Mouse (Mus musculus) midbrain, embryonic 14.5 days (tissue): ENCODE measurements at regions not wholly inside any gene's neighbourhood (a gene's known extent, or its start where the extent isn't known, plus 50 kb on each side); places are given as distances from the start of the nearest gene placed in this dataset.

Source experiments
- ATAC-seq: fragments of 200-750 bp; cut with Nextera tagmentation; 2 replicates; pipeline ENCODE4 v1.8.0; 2017; ENCODE audit warnings: moderate number of reproducible peaks, moderate library complexity; ENCODE audit not compliant: low FRiP score, low TSS enrichment
- DNase-seq: peaks from one replicate; pipeline ENCODE4 v3.0.0-alpha.2; 2015
- H3K27ac ChIP-seq: fragments of 300-500 bp; sonication (generic); replicated peaks from 2 replicates; pipeline ENCODE4 v1.5.1; 2014; ENCODE audit warnings: mild to moderate bottlenecking, low read depth, low read length, moderate library complexity
- H3K27me3 ChIP-seq: fragments of 300-500 bp; sonication (generic); 2 replicates; pipeline ENCODE4 v1.6.1; 2014; ENCODE audit warnings: low read length, control low read depth, mixed read lengths; ENCODE audit not compliant: control insufficient read depth, insufficient read depth
- H3K36me3 ChIP-seq: fragments of 300-500 bp; sonication (generic); 2 replicates; pipeline ENCODE4 v1.6.1; 2014; ENCODE audit warnings: low read length, control low read depth; ENCODE audit not compliant: control insufficient read depth, insufficient read depth
- H3K4me1 ChIP-seq: fragments of 300-500 bp; sonication (generic); 2 replicates; pipeline ENCODE4 v1.6.1; 2014; ENCODE audit warnings: mild to moderate bottlenecking, antibody characterized with exemption, low read length, control low read depth; ENCODE audit not compliant: control insufficient read depth, insufficient read depth
- H3K4me2 ChIP-seq: fragments of 300-500 bp; sonication (generic); 2 replicates; pipeline ENCODE4 v1.6.1; 2014; ENCODE audit warnings: mild to moderate bottlenecking, low read length, moderate library complexity
- H3K4me3 ChIP-seq: fragments of 300-500 bp; sonication (generic); replicated peaks from 2 replicates; pipeline ENCODE4 v1.5.1; 2014; ENCODE audit warnings: low read depth, low read length
- H3K9ac ChIP-seq: fragments of 300-500 bp; sonication (generic); replicated peaks from 2 replicates; pipeline ENCODE4 v1.6.1; 2014; ENCODE audit warnings: mild to moderate bottlenecking, low read length, moderate library complexity
- H3K9me3 ChIP-seq: fragments of 300-500 bp; sonication (generic); 2 replicates; pipeline ENCODE4 v1.6.1; 2016; ENCODE audit warnings: low read length, control low read depth, mixed read lengths; ENCODE audit not compliant: control insufficient read depth
- WGBS: fragments of 180-500 bp; shearing (Covaris S2); extraction: QIAGEN DNeasy Blood & Tissue Kit; methylation state at CpG from one replicate; pipeline ENCODE4 v1.1.7; 2014; 5-methylcytosine and 5-hydroxymethylcytosine counted together

GRCm38 (mm10) chr10:53852091-53852490, 101.2 kb upstream of the Fam184a start:
- Histone ChIP-seq H3K27me3 (no peaks in the 10 kb centered on the region), H3K4me3 (no peak overlapping the region), H3K9me3 (no peaks in the 10 kb centered on the region), H3K27ac (no peak overlapping the region), H3K4me1 (no peaks in the 10 kb centered on the region), H3K4me2 (no peak overlapping the region), H3K9ac (no peak overlapping the region), H3K36me3 (no peaks in the 10 kb centered on the region)
- 59% methylated on average over 1 of the region's 1 CpGs for WGBS
- DNase-seq (peak; percentile 6), ATAC-seq (no peak)

- Histone ChIP-seq H3K27me3 (no peaks in the 10 kb centered on the region), H3K9ac (no peak overlapping the region), H3K9me3 (no peaks in the 10 kb centered on the region), H3K4me2 (no peak overlapping the region), H3K36me3 (no peaks in the 10 kb centered on the region), H3K27ac (no peak overlapping the region), H3K4me1 (no peaks in the 10 kb centered on the region), H3K4me3 (no peak overlapping the region)
- DNase-seq, result no peak
- 85% methylated on average over 4 of the region's 4 CpGs for WGBS
- no peak for ATAC-seq
Measured at GRCm38 (mm10) chr10:53850568-53850967, 99.6 kb upstream of the Fam184a start.

DNA sequence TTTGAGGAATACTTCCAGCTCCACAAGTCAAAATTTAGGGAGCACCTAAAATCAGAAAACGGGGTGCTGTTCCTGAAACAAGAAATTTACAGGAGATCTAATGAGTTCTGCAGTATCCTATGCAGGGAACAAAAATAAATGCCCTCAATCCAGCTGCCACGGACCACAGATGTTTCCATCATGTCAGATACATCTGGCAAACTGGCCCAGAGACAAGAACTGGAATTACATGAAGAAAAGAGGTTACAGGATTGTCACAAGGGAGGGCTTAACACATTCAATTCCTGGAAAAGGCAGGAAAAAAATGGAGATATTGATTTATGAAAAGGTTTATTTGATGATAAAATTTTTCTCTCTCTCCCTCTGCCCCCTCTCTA, 62.3 kb upstream of the Fam184a start:
- 74% methylated on average over 2 of the region's 2 CpGs for WGBS
- H3K27me3 ChIP-seq, result no peaks in the 10 kb centered on the region
- no peak overlapping the region for H3K9ac ChIP-seq
- no peak overlapping the region for H3K4me3 ChIP-seq
- H3K4me1 ChIP-seq, result no peaks in the 10 kb centered on the region
- DNase-seq (no peak), ATAC-seq (no peak)
- no peak overlapping the region for H3K4me2 ChIP-seq
- H3K9me3 ChIP-seq, result no peaks in the 10 kb centered on the region
- H3K36me3 ChIP-seq, result no peaks in the 10 kb centered on the region
- H3K27ac ChIP-seq, result no peak overlapping the region

DNA sequence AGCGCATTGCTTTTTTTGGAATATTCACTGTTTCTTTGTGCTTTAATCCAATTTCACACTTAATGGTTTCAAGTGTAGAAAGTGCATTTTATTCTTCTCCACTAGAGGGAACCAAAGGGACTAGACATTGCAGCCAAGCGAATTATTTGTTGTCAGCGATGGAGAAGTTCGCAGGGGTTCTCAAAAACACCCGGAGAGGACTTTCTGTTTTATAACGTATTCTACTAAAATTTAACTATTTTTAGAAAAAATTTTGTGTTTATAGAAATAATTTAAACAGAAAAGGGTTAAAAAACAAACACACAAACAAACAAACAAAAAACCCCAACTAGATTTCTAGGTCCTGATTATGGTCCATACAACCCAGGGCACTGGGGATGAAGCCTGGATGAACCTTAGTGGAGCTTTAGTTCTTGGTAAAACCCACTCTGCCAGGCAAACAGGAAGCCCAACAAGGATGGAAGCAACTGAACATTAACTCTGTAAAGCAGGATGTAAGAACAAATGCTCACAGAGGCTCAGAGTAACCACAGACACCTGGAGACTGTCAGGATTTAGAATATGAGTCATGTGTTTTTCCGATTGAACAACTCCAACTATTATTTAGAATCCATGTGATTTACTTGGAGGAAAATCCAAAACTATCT, 61.8 kb upstream of the Fam184a start:
- DNase-seq (peak; percentile 89), ATAC-seq (0 out of 2 replicates have a peak, but pooled peaks have one; percentile 60)
- no peak overlapping the region for H3K27ac ChIP-seq
- peak overlapping the region; percentile 34 for H3K4me2 ChIP-seq
- no peaks in the 10 kb centered on the region for H3K4me1 ChIP-seq
- H3K9me3 ChIP-seq, result no peaks in the 10 kb centered on the region
- no peak overlapping the region for H3K4me3 ChIP-seq
- no peaks in the 10 kb centered on the region for H3K36me3 ChIP-seq
- 26% methylated on average over 7 of the region's 7 CpGs for WGBS
- no peak overlapping the region for H3K9ac ChIP-seq
- no peaks in the 10 kb centered on the region for H3K27me3 ChIP-seq

GRCm38 (mm10) chr10:53811904-53812596, 61.1 kb upstream of the Fam184a start:
- Histone ChIP-seq H3K9ac (no peak overlapping the region), H3K36me3 (no peaks in the 10 kb centered on the region), H3K27me3 (no peaks in the 10 kb centered on the region), H3K4me2 (peak overlapping the region; percentile 34), H3K4me3 (no peak overlapping the region), H3K4me1 (no peaks in the 10 kb centered on the region), H3K9me3 (no peaks in the 10 kb centered on the region), H3K27ac (no peak overlapping the region)
- 54% methylated on average over 14 of the region's 14 CpGs for WGBS
- ATAC-seq (0 out of 2 replicates have a peak, but pooled peaks have one; percentile 43), DNase-seq (peak; percentile 33)

DNA sequence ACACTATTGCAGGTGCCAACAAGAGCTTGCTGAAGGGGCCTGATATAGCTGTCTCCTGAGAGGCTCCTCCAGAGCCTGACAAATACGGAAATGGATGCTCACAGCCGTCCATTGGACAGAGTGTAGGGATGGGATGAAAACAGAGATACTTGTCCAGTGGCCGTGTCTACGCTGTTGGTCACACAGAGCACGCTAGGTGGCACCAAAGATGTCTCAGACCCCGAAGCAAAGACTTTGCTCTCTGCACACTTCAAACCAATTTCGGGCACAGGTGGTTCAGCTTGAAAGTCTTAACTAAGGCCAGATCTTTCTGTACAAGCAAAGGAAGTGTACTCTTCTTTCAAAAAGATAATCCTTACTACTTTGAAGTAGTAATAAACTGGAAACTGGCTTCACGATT, 55.8 kb upstream of the Fam184a start:
- DNase-seq (no peak), ATAC-seq (no peak)
- Histone ChIP-seq H3K9ac (no peak overlapping the region), H3K9me3 (no peaks in the 10 kb centered on the region), H3K27me3 (no peaks in the 10 kb centered on the region), H3K27ac (no peak overlapping the region), H3K4me2 (no peak overlapping the region), H3K4me3 (no peak overlapping the region), H3K4me1 (no peaks in the 10 kb centered on the region), H3K36me3 (no peaks in the 10 kb centered on the region)
- WGBS, result 64% methylated on average over 8 of the region's 8 CpGs

- no peak overlapping the region for H3K4me2 ChIP-seq
- ATAC-seq, result no peak
- no peak overlapping the region for H3K9ac ChIP-seq
- H3K27me3 ChIP-seq, result no peaks in the 10 kb centered on the region
- H3K27ac ChIP-seq, result no peak overlapping the region
- no peaks in the 10 kb centered on the region for H3K36me3 ChIP-seq
- no peaks in the 10 kb centered on the region for H3K9me3 ChIP-seq
- no peaks in the 10 kb centered on the region for H3K4me1 ChIP-seq
- 74% methylated on average over 7 of the region's 7 CpGs for WGBS
- peak; percentile 9 for DNase-seq
- no peak overlapping the region for H3K4me3 ChIP-seq
Measured at GRCm38 (mm10) chr10:53801048-53801641, 50.2 kb upstream of the Fam184a start.
